Mouse (Mus musculus) C2C12 (cell line): ENCODE results near the gene Grk6.

ENCODE experiments used
- CTCF ChIP-seq: IDR thresholded peaks from one replicate; pipeline ENCODE4 v1.5.1; 2011; ENCODE audit not compliant: control insufficient read depth, insufficient read depth, insufficient read length
- FOSL1 ChIP-seq: IDR thresholded peaks from one replicate; pipeline ENCODE4 v1.8.0; 2011; ENCODE audit warnings: mild to moderate bottlenecking, low read length; ENCODE audit not compliant: poor library complexity, insufficient read depth, severe bottlenecking
- MAX ChIP-seq: IDR thresholded peaks from one replicate; pipeline ENCODE4 v1.6.1; 2011; ENCODE audit warnings: mild to moderate bottlenecking, control low read depth
- MYOD1 ChIP-seq: IDR thresholded peaks from one replicate; pipeline ENCODE4 v1.6.1; 2011; ENCODE audit warnings: low read depth; ENCODE audit not compliant: control insufficient read depth, insufficient read length
- USF1 ChIP-seq: IDR thresholded peaks from one replicate; pipeline ENCODE4 v1.6.1; 2011; ENCODE audit warnings: low read depth, mild to moderate bottlenecking, control low read depth, moderate library complexity

DNA sequence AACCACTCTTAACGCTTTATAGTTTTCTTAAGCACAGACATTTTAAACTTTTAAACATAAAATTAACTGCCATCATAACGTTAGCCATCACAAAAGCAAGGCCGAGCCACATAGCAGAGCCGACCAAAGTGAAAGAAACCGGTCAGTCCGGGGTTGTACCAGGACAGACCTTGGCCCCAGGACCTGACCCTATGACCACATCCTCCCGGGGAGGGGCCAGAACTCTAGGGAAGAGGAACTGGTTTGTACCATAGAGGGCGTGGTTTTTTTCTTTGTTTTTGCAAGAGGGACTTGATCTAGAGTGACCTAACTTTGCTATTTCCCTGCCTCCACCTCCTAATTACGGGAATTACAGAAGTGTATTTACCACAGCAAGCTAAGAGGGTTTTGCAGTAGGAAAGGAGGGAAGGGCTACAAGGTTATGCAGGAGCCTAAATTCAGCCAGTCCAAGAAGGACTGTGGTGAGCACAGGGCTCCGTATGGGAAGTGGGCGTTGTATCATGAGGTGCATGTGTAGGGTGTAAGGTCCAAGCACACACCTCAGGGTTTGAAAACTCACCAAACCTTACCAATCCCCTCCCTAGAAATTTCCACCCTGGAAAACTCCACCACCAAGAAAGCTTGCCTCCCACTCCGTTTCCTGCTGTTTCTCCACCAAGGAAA lies 15.5 kb upstream of the Grk6 start:
- no peak for TF ChIP-seq CTCF
- no peak for TF ChIP-seq MYOD1
- TF ChIP-seq USF1 = no peak
- no peak for TF ChIP-seq MAX
- TF ChIP-seq FOSL1 = no peak
